Mouse (Mus musculus) forebrain, embryonic 16.5 days (tissue): ENCODE results near the gene Ulk4. TPM values are rescaled to one million over a fixed set of nuclear protein-coding genes. Genes with fewer than 3 reads are reported as not detected.
A peak's percentile ranks its signal among the peaks of the same experiment; 100 is the strongest.

Experiments
- ATAC-seq: fragments of 200-750 bp; cut with Nextera tagmentation; 2 replicates; pipeline ENCODE4 v1.8.0; 2017; ENCODE audit warnings: mild to moderate bottlenecking, moderate library complexity
- H3K27ac ChIP-seq: fragments of 300-500 bp; sonication (generic); 2 replicates; pipeline ENCODE4 v1.5.1; 2014; ENCODE audit warnings: low read length, control low read depth
- H3K27me3 ChIP-seq: fragments of 300-500 bp; sonication (generic); replicated peaks from 2 replicates; pipeline ENCODE4 v1.6.1; 2014; ENCODE audit warnings: low read length; ENCODE audit not compliant: control insufficient read depth, insufficient read depth
- H3K36me3 ChIP-seq: fragments of 300-500 bp; sonication (generic); 2 replicates; pipeline ENCODE4 v1.6.1; 2014; ENCODE audit not compliant: control insufficient read depth, insufficient read depth
- H3K4me1 ChIP-seq: fragments of 300-500 bp; sonication (generic); replicated peaks from 2 replicates; pipeline ENCODE4 v1.6.1; 2014; ENCODE audit warnings: low read length; ENCODE audit not compliant: control insufficient read depth, insufficient read depth
- H3K4me2 ChIP-seq: fragments of 300-500 bp; sonication (generic); 2 replicates; pipeline ENCODE4 v1.6.1; 2014; ENCODE audit warnings: mild to moderate bottlenecking, low read length, control low read depth
- H3K4me3 ChIP-seq: fragments of 300-500 bp; sonication (generic); replicated peaks from 2 replicates; pipeline ENCODE4 v1.5.1; 2014; ENCODE audit warnings: mild to moderate bottlenecking, low read length, control low read depth
- H3K9ac ChIP-seq: fragments of 300-500 bp; sonication (generic); replicated peaks from 2 replicates; pipeline ENCODE4 v1.6.1; 2014; ENCODE audit warnings: low read depth, low read length, control low read depth
- H3K9me3 ChIP-seq: fragments of 300-500 bp; sonication (generic); 2 replicates; pipeline ENCODE4 v1.6.1; 2016; ENCODE audit warnings: low read length; ENCODE audit not compliant: control insufficient read depth
- WGBS: fragments of 180-500 bp; shearing (Covaris S2); extraction: QIAGEN DNeasy Blood & Tissue Kit; methylation state at CpG from one replicate; pipeline ENCODE4 v1.1.7; 2014; 5-methylcytosine and 5-hydroxymethylcytosine counted together
- polyA plus RNA-seq: library from polyadenylated mRNA; unstranded; fragments of >200 nt; fragmentation: Nextera tagmentation; extraction: Ambion mirVana; gene quantifications from 2 replicates; pipeline ENCODE4 v1.2.1, GENCODE M21; 2015

The Ulk4 gene
- polyA plus RNA-seq, 1 experiment from 2014 or later = 115 TPM

GRCm38 (mm10) chr9:121293187-121293586 is 16.2 kb upstream of the Ulk4 start:
- Histone ChIP-seq H3K9me3 (peaks cover 3% of the 10 kb centered on the region; the same call in 1 of the 2 replicates), H3K27ac (no peak overlapping the region), H3K9ac (no peak overlapping the region), H3K4me1 (peaks cover 6% of the 10 kb centered on the region), H3K36me3 (no peaks in the 10 kb centered on the region), H3K27me3 (no peaks in the 10 kb centered on the region), H3K4me2 (no peak overlapping the region), H3K4me3 (no peak overlapping the region)
- WGBS = 85% methylated on average over 7 of the region's 7 CpGs
- no peak for ATAC-seq

- Histone ChIP-seq H3K4me3 (no peak overlapping the region), H3K36me3 (no peaks in the 10 kb centered on the region), H3K27ac (no peak overlapping the region), H3K27me3 (no peaks in the 10 kb centered on the region), H3K9ac (no peak overlapping the region), H3K4me1 (peaks cover 2% of the 10 kb centered on the region; the same call in 1 of the 2 replicates), H3K4me2 (no peak overlapping the region), H3K9me3 (peaks cover 3% of the 10 kb centered on the region; the same call in 1 of the 2 replicates)
- WGBS = 81% methylated on average over 2 of the region's 2 CpGs
- ATAC-seq = no peak
Measured at GRCm38 (mm10) chr9:121291275-121291674, 14.3 kb upstream of the Ulk4 start.

GRCm38 (mm10) chr9:121286325-121286901 is 9.4 kb upstream of the Ulk4 start:
- Histone ChIP-seq H3K4me3 (peak overlapping the region; percentile 56), H3K9me3 (peaks cover 3% of the 10 kb centered on the region; the same call in 1 of the 2 replicates), H3K27me3 (no peaks in the 10 kb centered on the region), H3K9ac (peak overlapping the region; percentile 60), H3K36me3 (no peaks in the 10 kb centered on the region), H3K4me1 (peaks cover 6% of the 10 kb centered on the region; the same call in 1 of the 2 replicates), H3K4me2 (peak overlapping the region; percentile 66), H3K27ac (no peak overlapping the region)
- 77% methylated on average over 3 of the region's 3 CpGs for WGBS
- 0 out of 2 replicates have a peak, but pooled peaks have one; percentile 18 for ATAC-seq

GRCm38 (mm10) chr9:121285341-121286324 is 8.6 kb upstream of the Ulk4 start:
- ATAC-seq = peak; percentile 88
- no peaks in the 10 kb centered on the region for H3K27me3 ChIP-seq
- H3K9ac ChIP-seq = peak overlapping the region; percentile 60
- WGBS = 16% methylated on average over 29 of the region's 29 CpGs
- peaks cover 3% of the 10 kb centered on the region; the same call in 1 of the 2 replicates for H3K9me3 ChIP-seq
- peak overlapping the region; percentile 56 for H3K4me3 ChIP-seq
- H3K4me2 ChIP-seq = peak overlapping the region; percentile 66
- H3K36me3 ChIP-seq = no peaks in the 10 kb centered on the region
- peaks cover 6% of the 10 kb centered on the region; the same call in 1 of the 2 replicates for H3K4me1 ChIP-seq
- H3K27ac ChIP-seq = no peak overlapping the region

- no peak for ATAC-seq
- Histone ChIP-seq H3K4me2 (no peak overlapping the region), H3K27me3 (no peaks in the 10 kb centered on the region), H3K4me3 (no peak overlapping the region), H3K27ac (no peak overlapping the region), H3K9me3 (peaks cover under 1% of the 10 kb centered on the region; the same call in 1 of the 2 replicates), H3K36me3 (no peaks in the 10 kb centered on the region), H3K4me1 (peaks cover 6% of the 10 kb centered on the region; the same call in 1 of the 2 replicates), H3K9ac (no peak overlapping the region)
- WGBS = 89% methylated on average over 3 of the region's 3 CpGs
Measured at GRCm38 (mm10) chr9:121284422-121284821, 7.4 kb upstream of the Ulk4 start.

- Histone ChIP-seq H3K4me3 (no peak overlapping the region), H3K4me1 (peaks cover 6% of the 10 kb centered on the region; the same call in 1 of the 2 replicates), H3K36me3 (no peaks in the 10 kb centered on the region), H3K27ac (no peak overlapping the region), H3K9ac (no peak overlapping the region), H3K4me2 (no peak overlapping the region), H3K27me3 (no peaks in the 10 kb centered on the region), H3K9me3 (no peaks in the 10 kb centered on the region)
- no peak for ATAC-seq
- WGBS = 97% methylated on average over 6 of the region's 6 CpGs
Measured at GRCm38 (mm10) chr9:121283620-121284185, 6.7 kb upstream of the Ulk4 start.

- WGBS = 86% methylated on average over 6 of the region's 6 CpGs
- H3K9me3 ChIP-seq = no peaks in the 10 kb centered on the region
- no peaks in the 10 kb centered on the region for H3K27me3 ChIP-seq
- peaks cover 12% of the 10 kb centered on the region for H3K4me1 ChIP-seq
- no peak overlapping the region for H3K4me3 ChIP-seq
- H3K36me3 ChIP-seq = no peaks in the 10 kb centered on the region
- no peak overlapping the region for H3K27ac ChIP-seq
- no peak for ATAC-seq
- H3K9ac ChIP-seq = no peak overlapping the region
- no peak overlapping the region for H3K4me2 ChIP-seq
Measured at GRCm38 (mm10) chr9:121281891-121282290, 4.9 kb upstream of the Ulk4 start.

GRCm38 (mm10) chr9:121279216-121279615 is 2.2 kb upstream of the Ulk4 start:
- H3K4me3 ChIP-seq = no peak overlapping the region
- ATAC-seq = no peak
- H3K4me1 ChIP-seq = peaks cover 12% of the 10 kb centered on the region
- H3K9me3 ChIP-seq = no peaks in the 10 kb centered on the region
- no peak overlapping the region for H3K27ac ChIP-seq
- H3K9ac ChIP-seq = no peak overlapping the region
- H3K27me3 ChIP-seq = no peaks in the 10 kb centered on the region
- no peak overlapping the region for H3K4me2 ChIP-seq
- H3K36me3 ChIP-seq = no peaks in the 10 kb centered on the region
- WGBS = 85% methylated on average over 5 of the region's 5 CpGs

- no peaks in the 10 kb centered on the region for H3K27me3 ChIP-seq
- peak overlapping the region; percentile 88 for H3K4me2 ChIP-seq
- no peak for ATAC-seq
- 15% methylated on average over 15 of the region's 15 CpGs for WGBS
- H3K27ac ChIP-seq = no peak overlapping the region; the same call in 1 of the 2 replicates
- peak overlapping the region; percentile 72 for H3K9ac ChIP-seq
- no peaks in the 10 kb centered on the region for H3K36me3 ChIP-seq
- no peaks in the 10 kb centered on the region for H3K9me3 ChIP-seq
- H3K4me1 ChIP-seq = peaks cover 12% of the 10 kb centered on the region
- peak overlapping the region; percentile 93 for H3K4me3 ChIP-seq
Measured at GRCm38 (mm10) chr9:121276745-121277117, 266 bp downstream of the Ulk4 start.
